Mouse (Mus musculus) activated CD4-positive, CD25-positive, alpha-beta regulatory T cell, adult 4 months (primary cell): ENCODE data around the gene Exoc8. TPM values are rescaled to one million over a fixed set of nuclear protein-coding genes. Genes with fewer than 3 reads are reported as not detected.

Experiments used
- ATAC-seq: one replicate; pipeline ENCODE4 v1.8.0; 2017
- polyA plus RNA-seq, 2 experiments: library from polyadenylated mRNA; unstranded; fragments of 100-300 nt; shearing (Covaris generic); gene quantifications; one replicate each; pipeline ENCODE4 v1.2.1; 2017

The Exoc8 gene
- polyA plus RNA-seq, 2 experiments from 2014 or later, result 5.3 to 8.3 TPM

- no peak for ATAC-seq
Measured at GRCm38 (mm10) chr8:124845131-124845530, 52.4 kb downstream of the Exoc8 start.

Other genes with a start within 250 kb of the Exoc8 start
- gene 2310022B05Rik, start 234.3 kb downstream of the Exoc8 start, polyA plus RNA-seq, result 1 to 10 TPM in 1 of 2 experiments, under 1 TPM in 1; 0.82 to 1.3 TPM
- gene Ttc13, start 175.7 kb downstream of the Exoc8 start, polyA plus RNA-seq, result 10 to 100 TPM; 31.1 to 42.0 TPM
- gene Arv1, start 175.6 kb downstream of the Exoc8 start, polyA plus RNA-seq, result 10 to 100 TPM; 19.8 to 21.9 TPM
- 1 to 10 TPM in 1 of 2 experiments, under 1 TPM in 1; 0.50 to 1.1 TPM for gene Fam89a, start 145.9 kb downstream of the Exoc8 start, polyA plus RNA-seq
- gene Trim67, start 104.6 kb downstream of the Exoc8 start, polyA plus RNA-seq, result not detected
- 10 to 100 TPM; 36.5 TPM for gene Gnpat, start 34.7 kb downstream of the Exoc8 start, polyA plus RNA-seq
- 10 to 100 TPM; 28.2 to 28.7 TPM for gene 2810004N23Rik, start 34.6 kb downstream of the Exoc8 start, polyA plus RNA-seq
- gene Sprtn, start 181 bp upstream of the Exoc8 start, polyA plus RNA-seq, result 1 to 10 TPM; 6.6 to 8.4 TPM
- gene Egln1, start 51.6 kb upstream of the Exoc8 start, polyA plus RNA-seq, result 10 to 100 TPM in 1 of 2 experiments, 1 to 10 TPM in 1; 9.3 to 12.4 TPM
- gene Tsnax, start 115.3 kb upstream of the Exoc8 start, polyA plus RNA-seq, result 10 to 100 TPM; 67.9 to 73.2 TPM
- gene Disc1, start 156.5 kb upstream of the Exoc8 start, polyA plus RNA-seq, result under 1 TPM; 0.37 to 0.56 TPM